Mouse (Mus musculus) kidney, postnatal 0 days (tissue): ENCODE measurements around the gene 1810049J17Rik. TPM values are rescaled to one million over a fixed set of nuclear protein-coding genes. Genes with fewer than 3 reads are reported as not detected.

ENCODE experiments used
- ATAC-seq: fragments of 200-750 bp; cut with Nextera tagmentation; replicated peaks from 2 replicates; pipeline ENCODE4 v1.8.0; 2017; ENCODE audit warnings: low read depth, moderate number of reproducible peaks, moderate TSS enrichment, moderate library complexity; ENCODE audit not compliant: low FRiP score
- DNase-seq: peaks from one replicate; pipeline ENCODE4 v3.0.0-alpha.2; 2016; ENCODE audit warnings: low spot score
- H3K27ac ChIP-seq: fragments of 300-500 bp; sonication (generic); 2 replicates; pipeline ENCODE4 v1.5.1; 2014; ENCODE audit warnings: mild to moderate bottlenecking
- H3K27me3 ChIP-seq: fragments of 300-500 bp; sonication (generic); 2 replicates; pipeline ENCODE4 v1.6.1; 2014; ENCODE audit warnings: low read length, mixed read lengths; ENCODE audit not compliant: insufficient read depth
- H3K36me3 ChIP-seq: fragments of 300-500 bp; sonication (generic); 2 replicates; pipeline ENCODE4 v1.6.1; 2014; ENCODE audit warnings: low read length, mixed read lengths; ENCODE audit not compliant: insufficient read depth
- H3K4me1 ChIP-seq: fragments of 300-500 bp; sonication (generic); replicated peaks from 2 replicates; pipeline ENCODE4 v1.6.1; 2014; ENCODE audit warnings: antibody characterized with exemption, low read length, mixed read lengths; ENCODE audit not compliant: insufficient read depth
- H3K4me2 ChIP-seq: fragments of 300-500 bp; sonication (generic); 2 replicates; pipeline ENCODE4 v1.6.1; 2014; ENCODE audit warnings: mild to moderate bottlenecking, low read length, moderate library complexity, mixed read lengths
- H3K4me3 ChIP-seq: fragments of 300-500 bp; sonication (generic); replicated peaks from 2 replicates; pipeline ENCODE4 v1.5.1; 2014; ENCODE audit warnings: low read depth, low read length
- H3K9ac ChIP-seq: fragments of 300-500 bp; sonication (generic); 2 replicates; pipeline ENCODE4 v1.6.1; 2014; ENCODE audit warnings: low read depth, low read length
- H3K9me3 ChIP-seq: fragments of 300-500 bp; sonication (generic); replicated peaks from 2 replicates; pipeline ENCODE4 v1.6.1; 2016; ENCODE audit warnings: low read length, inconsistent platforms, mixed read lengths
- CTCF ChIP-seq: IDR thresholded peaks from 2 replicates; pipeline ENCODE4 v1.5.1; 2016; ENCODE audit warnings: antibody characterized with exemption, low read depth, mild to moderate bottlenecking, moderate library complexity
- WGBS: fragments of 180-500 bp; shearing (Covaris S2); extraction: QIAGEN DNeasy Blood & Tissue Kit; methylation state at CpG from one replicate; pipeline ENCODE4 v1.1.7; 2014; 5-methylcytosine and 5-hydroxymethylcytosine counted together
- polyA plus RNA-seq: library from polyadenylated mRNA; unstranded; fragments of >200 nt; fragmentation: Nextera tagmentation; extraction: Ambion mirVana; gene quantifications from 2 replicates; pipeline ENCODE4 v1.2.1, GENCODE M21; 2015

Gene 1810049J17Rik
- polyA plus RNA-seq, 1 experiment from 2014 or later, result 0.45 TPM

DNA sequence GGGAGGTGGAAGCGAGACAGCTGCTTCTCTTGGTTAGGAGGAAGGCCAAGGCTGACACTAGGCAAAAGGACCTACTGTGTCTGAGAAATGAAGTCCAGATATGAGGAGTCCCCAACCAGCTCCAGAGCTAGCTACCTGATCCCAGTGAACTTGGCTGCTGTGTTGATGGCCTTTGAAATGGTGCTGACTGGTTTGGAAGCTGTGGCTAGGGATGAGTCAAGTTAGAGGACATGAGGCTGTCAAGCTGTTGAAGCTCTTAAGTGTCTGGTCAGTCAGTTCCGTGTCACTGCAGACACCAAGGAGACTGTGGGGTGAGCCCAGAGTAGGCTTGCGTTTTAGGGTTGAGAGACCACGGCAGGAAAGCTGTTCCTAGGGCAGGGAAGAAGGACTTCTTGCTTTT, 12.7 kb upstream of the 1810049J17Rik start:
- WGBS, result 61% methylated on average over 4 of the region's 4 CpGs
- no peak for DNase-seq
- Histone ChIP-seq H3K27me3 (no peaks in the 10 kb centered on the region), H3K4me1 (0 out of 2 replicates have a peak, but pooled peaks cover 4% of the 10 kb centered on the region), H3K4me3 (no peak overlapping the region), H3K36me3 (no peaks in the 10 kb centered on the region), H3K4me2 (no peak overlapping the region), H3K9ac (no peak overlapping the region), H3K9me3 (no peaks in the 10 kb centered on the region), H3K27ac (no peak overlapping the region)
- no peak for TF ChIP-seq CTCF
- no peak for ATAC-seq

DNA sequence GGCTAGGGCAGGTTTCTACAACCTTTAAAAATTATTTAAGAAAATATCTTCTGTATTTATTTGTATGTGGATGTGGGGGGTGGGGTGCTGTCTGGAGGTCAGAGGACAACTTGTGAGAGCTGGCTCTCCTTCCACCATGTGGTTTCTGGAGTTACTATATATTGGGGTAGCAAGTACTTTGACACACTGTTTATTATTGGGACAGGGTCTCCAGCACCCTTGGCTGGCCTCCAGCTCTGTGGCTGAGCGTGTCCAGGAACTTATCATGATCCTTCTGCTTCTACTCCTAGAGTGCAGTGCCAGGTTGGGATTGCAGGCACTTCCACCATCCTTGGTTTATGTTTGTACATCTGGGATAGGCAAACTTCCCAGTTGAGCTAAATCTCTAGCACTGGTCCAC, 9.6 kb upstream of the 1810049J17Rik start:
- ATAC-seq, result no peak
- WGBS, result 70% methylated on average over 1 of the region's 1 CpGs
- DNase-seq, result no peak
- 0 out of 2 replicates have a peak, but pooled peaks cover 4% of the 10 kb centered on the region for H3K4me1 ChIP-seq
- H3K4me2 ChIP-seq, result no peak overlapping the region
- no peaks in the 10 kb centered on the region for H3K9me3 ChIP-seq
- H3K36me3 ChIP-seq, result no peaks in the 10 kb centered on the region
- H3K27ac ChIP-seq, result no peak overlapping the region
- H3K27me3 ChIP-seq, result no peaks in the 10 kb centered on the region
- no peak overlapping the region for H3K9ac ChIP-seq
- no peak overlapping the region for H3K4me3 ChIP-seq
- no peak for TF ChIP-seq CTCF

DNA sequence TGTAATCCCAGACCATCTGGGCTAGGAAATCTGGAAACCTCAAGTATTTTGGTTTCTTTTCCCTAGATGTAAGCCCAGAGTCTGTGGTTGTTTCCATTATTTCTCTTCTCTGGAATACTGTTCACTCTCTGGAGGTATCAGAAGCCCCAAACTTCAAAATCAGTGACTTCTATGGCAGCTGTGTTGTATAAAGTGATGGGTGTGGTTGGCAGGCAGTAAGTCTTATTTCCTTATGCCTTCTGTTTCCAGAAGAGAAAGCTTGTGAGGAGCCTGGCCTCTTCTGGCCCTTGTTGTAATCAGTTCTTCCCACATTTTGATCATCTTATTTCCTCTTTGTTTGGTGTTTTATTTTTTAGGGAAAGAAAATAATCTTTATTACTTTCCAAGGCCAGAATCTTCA, 9.2 kb upstream of the 1810049J17Rik start:
- DNase-seq, result no peak
- no peak for TF ChIP-seq CTCF
- 0 out of 2 replicates have a peak, but pooled peaks cover 4% of the 10 kb centered on the region for H3K4me1 ChIP-seq
- ATAC-seq, result no peak
- H3K4me3 ChIP-seq, result no peak overlapping the region
- H3K9me3 ChIP-seq, result no peaks in the 10 kb centered on the region
- H3K4me2 ChIP-seq, result no peak overlapping the region
- H3K27me3 ChIP-seq, result no peaks in the 10 kb centered on the region
- H3K27ac ChIP-seq, result no peak overlapping the region
- no peaks in the 10 kb centered on the region for H3K36me3 ChIP-seq
- no peak overlapping the region for H3K9ac ChIP-seq

DNA sequence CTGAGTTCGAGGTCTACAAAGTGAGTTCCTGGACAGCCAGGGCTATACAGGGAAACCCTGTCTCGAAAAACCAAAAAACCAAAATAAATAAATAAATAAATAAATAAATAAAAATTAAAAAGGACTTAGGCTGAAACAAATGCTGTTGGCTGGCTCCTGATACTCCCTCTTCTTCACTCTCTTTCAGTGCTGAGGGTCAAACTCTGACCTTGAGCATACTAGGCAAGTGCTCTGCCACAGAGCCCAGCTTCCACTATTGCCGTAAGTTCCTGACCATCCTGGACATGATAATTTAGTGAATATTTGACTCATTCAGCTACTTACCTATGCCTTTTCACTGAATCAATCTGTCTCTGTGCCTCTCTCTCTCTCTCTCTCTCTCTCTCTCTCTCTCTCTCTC, 8.7 kb upstream of the 1810049J17Rik start:
- DNase-seq (no peak), ATAC-seq (no peak)
- H3K27ac ChIP-seq, result no peak overlapping the region
- no peaks in the 10 kb centered on the region for H3K9me3 ChIP-seq
- no peaks in the 10 kb centered on the region for H3K27me3 ChIP-seq
- TF ChIP-seq CTCF, result no peak
- no peak overlapping the region for H3K9ac ChIP-seq
- WGBS, result 83% methylated on average over 3 of the region's 3 CpGs
- 0 out of 2 replicates have a peak, but pooled peaks cover 4% of the 10 kb centered on the region for H3K4me1 ChIP-seq
- no peaks in the 10 kb centered on the region for H3K36me3 ChIP-seq
- H3K4me2 ChIP-seq, result no peak overlapping the region
- no peak overlapping the region for H3K4me3 ChIP-seq

GRCm38 (mm10) chr15:12324326-12324725, 2.6 kb upstream of the 1810049J17Rik start:
- ATAC-seq, result no peak
- Histone ChIP-seq H3K4me2 (no peak overlapping the region), H3K9me3 (no peaks in the 10 kb centered on the region), H3K4me1 (peaks cover 7% of the 10 kb centered on the region), H3K4me3 (no peak overlapping the region), H3K27me3 (no peaks in the 10 kb centered on the region), H3K9ac (no peak overlapping the region), H3K36me3 (no peaks in the 10 kb centered on the region), H3K27ac (no peak overlapping the region; the same call in 1 of the 2 replicates)
- 80% methylated on average over 1 of the region's 1 CpGs for WGBS
- DNase-seq, result no peak
- no peak for TF ChIP-seq CTCF

DNA sequence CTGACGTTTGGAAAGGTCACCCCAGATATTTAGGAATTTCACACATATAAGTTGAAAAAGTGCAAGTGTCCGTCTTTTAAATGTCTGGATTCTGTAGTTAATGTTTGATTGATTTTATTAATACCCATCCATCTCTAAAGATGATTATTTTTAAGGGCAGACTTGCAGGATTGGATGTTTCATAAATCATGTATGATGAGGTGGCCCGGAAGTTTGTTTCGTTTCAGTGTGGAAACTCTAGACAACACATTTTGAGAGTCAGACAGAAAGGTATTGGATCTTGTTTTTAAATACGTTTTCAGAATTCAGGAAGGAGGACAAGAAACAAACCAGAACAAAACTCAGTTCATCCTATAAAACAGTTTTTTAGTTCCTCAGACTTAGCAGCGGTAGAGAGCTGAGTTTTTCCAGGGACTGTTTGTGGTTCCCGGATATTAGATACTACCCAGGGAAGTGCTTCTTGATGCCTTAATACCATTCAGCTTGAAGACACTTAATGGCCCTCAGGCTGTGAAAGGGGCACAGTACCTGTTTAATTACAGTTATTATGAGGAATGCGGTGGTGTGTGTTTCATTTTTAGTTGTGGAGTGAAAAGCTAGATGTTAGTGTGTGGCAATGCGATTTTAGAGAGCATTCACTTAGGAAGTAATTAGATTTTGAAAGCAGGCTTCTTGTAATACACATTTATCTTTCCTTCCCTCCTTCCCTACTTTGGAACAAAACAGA, 1.1 kb upstream of the 1810049J17Rik start:
- DNase-seq, result peak; percentile 44
- H3K4me3 ChIP-seq, result peak overlapping the region; percentile 100
- TF ChIP-seq CTCF, result no peak
- peak overlapping the region; percentile 99 for H3K9ac ChIP-seq
- no peaks in the 10 kb centered on the region for H3K9me3 ChIP-seq
- WGBS, result 5% methylated on average over 9 of the region's 9 CpGs
- ATAC-seq, result no peak
- H3K27me3 ChIP-seq, result no peaks in the 10 kb centered on the region
- H3K4me1 ChIP-seq, result peaks cover 7% of the 10 kb centered on the region
- no peaks in the 10 kb centered on the region for H3K36me3 ChIP-seq
- H3K4me2 ChIP-seq, result peak overlapping the region; percentile 81
- 0 out of 2 replicates have a peak overlapping the region, but pooled peaks have one; percentile 98 for H3K27ac ChIP-seq
